Mouse (Mus musculus): ENCODE data around the gene Poc1b.
"Not testable (repeated sequence)": the region's sequence is repeated elsewhere in the genome, so short reads cannot be mapped to it uniquely, and the experiment has no call there.

Poc1b gene

GRCm38 (mm10) chr10:99190798-99191197 is 84.0 kb downstream of the Poc1b start:
- peak; percentile 41 to 65 for DNase-seq (ENCODE audit: low read depth in 2 of 2, low spot score in 2 of 2)

- no peak for DNase-seq (ENCODE audit: low read depth in 2 of 2, low spot score in 2 of 2)
These were observed 87.7 kb downstream of the Poc1b start for GRCm38 (mm10) chr10:99194451-99195055.

GRCm38 (mm10) chr10:99196556-99196955 is 89.7 kb downstream of the Poc1b start:
- DNase-seq (ENCODE audit: low read depth in 2 of 2, low spot score in 2 of 2) = no peak

- no peak for DNase-seq (ENCODE audit: low read depth in 2 of 2, low spot score in 2 of 2)
These were observed 90.3 kb downstream of the Poc1b start for GRCm38 (mm10) chr10:99197125-99197524.

GRCm38 (mm10) chr10:99197607-99198305 is 90.9 kb downstream of the Poc1b start:
- no peak for DNase-seq (ENCODE audit: low read depth in 2 of 2, low spot score in 2 of 2)

GRCm38 (mm10) chr10:99198946-99199345 is 92.1 kb downstream of the Poc1b start:
- peak in 1 of 2 experiments; percentile 13 for DNase-seq (ENCODE audit: low read depth in 2 of 2, low spot score in 2 of 2)

GRCm38 (mm10) chr10:99200944-99201343 is 94.1 kb downstream of the Poc1b start:
- DNase-seq (ENCODE audit: low read depth in 2 of 2, low spot score in 2 of 2) = no peak

DNA sequence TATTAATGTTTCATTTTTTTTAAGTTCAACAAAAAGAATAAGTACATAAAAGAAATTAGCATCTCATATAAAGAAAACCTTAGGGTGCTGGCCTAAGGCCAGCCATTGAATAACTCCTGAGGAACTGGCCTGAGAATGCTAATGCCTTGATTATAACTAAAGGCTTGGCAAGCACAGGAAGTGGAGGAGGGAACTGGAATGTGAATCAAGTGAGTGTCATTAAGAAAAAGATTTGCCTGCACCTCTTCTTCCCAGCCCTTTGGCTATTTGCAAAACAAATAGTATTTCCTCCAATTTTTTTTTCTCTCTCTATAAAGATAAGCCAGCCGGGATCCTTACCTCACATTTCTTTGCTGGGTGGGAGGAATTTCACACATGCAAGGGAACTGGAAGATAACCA is 95.0 kb downstream of the Poc1b start:
- no peak for DNase-seq (ENCODE audit: low read depth in 2 of 2, low spot score in 2 of 2)

DNA sequence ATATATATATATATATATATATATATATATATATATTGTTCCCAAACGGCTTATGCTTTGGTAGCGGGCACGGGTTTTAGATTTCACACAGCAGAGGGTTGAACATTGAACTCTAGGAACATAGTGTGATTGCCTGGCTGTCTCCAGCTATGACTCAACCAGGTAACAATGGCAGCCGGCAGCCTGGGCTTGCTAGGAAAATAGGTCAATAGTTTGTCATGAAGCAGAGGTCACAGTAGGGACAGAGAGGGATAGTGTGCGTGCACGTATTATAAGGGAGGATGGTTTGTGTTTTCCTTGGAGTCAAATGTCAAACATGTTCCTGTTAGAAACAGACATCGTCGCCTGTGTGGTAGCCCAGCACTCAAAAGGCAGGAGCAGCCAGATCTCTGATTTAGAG is 95.5 kb downstream of the Poc1b start:
- DNase-seq (ENCODE audit: low read depth in 2 of 2, low spot score in 2 of 2) = no peak

DNA sequence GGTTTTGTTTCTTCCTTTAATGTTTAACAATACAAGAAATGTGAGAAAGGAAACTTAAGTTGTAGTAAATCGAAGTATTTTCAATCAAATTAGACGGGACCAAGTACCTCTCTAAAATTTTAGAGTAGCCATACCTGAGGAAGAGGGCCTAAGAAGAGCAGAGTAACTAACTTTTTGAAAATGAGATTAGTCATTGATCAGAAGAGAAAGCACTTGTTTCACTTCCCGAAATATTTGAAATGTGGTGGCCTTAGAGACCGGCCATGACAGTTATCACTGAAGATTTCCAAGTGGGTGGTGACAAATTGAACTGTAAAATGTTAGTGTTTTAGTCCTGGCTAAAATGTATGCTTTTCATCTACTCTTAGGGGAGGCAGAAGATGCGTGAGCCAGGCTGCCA is 96.3 kb downstream of the Poc1b start:
- no peak for DNase-seq (ENCODE audit: low read depth in 2 of 2, low spot score in 2 of 2)

DNA sequence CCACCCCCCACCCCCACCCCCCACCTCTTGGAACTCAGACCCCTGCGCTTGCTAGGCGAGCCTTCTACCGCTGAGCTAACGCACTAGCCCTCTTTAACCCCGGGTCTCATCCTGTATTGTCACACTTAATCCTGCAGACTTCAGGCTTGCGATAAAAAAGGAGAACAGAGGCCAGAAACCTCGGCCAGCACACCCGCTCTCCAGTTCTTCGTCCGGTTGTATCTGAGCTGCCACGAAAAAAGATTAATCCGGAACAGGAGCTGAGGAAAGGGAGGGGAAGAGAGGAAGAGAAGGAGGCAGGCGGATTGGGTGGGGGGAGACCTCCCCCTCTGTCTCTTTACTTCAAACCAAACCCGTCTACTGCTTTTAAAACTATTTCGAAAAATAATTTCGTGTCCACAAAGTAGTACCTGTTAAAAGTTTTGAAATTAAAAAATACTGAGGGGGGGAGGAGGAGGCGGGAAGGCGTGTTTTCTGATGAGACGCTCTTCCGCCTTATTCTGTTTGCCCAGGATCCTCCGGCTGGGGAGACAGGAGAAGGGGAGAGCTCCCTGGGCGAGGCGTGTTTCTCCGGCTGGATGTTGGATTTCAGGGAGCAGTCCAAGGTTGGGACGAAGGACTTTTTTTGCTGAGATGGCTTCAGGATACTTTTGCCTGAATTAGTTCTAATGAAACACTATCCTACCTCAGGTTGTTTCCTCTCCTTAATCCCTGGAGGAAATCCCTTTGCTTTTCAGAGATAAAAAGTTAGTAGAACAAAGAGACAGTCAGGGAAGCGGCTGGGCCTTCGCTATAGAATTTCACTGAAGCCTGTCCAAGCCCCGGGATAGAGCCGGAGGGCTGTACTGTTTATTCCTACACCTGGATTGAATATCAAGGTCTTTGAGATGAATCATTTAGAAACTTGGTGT is 97.0 kb downstream of the Poc1b start:
- DNase-seq (ENCODE audit: low read depth in 2 of 2, low spot score in 2 of 2) = no peak

DNA sequence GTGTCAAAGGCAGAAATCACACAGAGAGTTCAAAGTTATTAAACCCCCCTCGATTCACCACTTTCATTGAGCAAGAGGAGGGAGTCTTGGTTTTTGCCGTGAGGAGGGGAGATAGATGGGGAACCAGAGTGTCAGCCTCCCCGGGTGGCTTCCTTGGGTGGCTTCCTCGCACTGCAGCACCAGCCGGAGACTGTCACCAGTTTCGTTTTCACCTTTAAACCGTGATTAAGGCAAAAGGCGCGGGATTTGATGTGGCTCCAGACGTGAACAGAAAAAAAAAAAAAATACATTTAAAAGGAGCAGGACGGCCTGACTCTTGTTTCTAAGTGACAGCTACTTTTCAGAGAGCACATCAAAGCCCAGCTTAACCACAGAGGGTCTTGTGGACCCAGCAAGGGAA is 97.7 kb downstream of the Poc1b start:
- peak; percentile 50 to 58 for DNase-seq (ENCODE audit: low read depth in 2 of 2, low spot score in 2 of 2)

- DNase-seq (ENCODE audit: low read depth in 2 of 2, low spot score in 2 of 2) = no peak
These were observed 100.3 kb downstream of the Poc1b start for GRCm38 (mm10) chr10:99207121-99207520.

GRCm38 (mm10) chr10:99209146-99209800 is 102.4 kb downstream of the Poc1b start:
- no peak for DNase-seq (ENCODE audit: low read depth in 2 of 2, low spot score in 2 of 2)

DNA sequence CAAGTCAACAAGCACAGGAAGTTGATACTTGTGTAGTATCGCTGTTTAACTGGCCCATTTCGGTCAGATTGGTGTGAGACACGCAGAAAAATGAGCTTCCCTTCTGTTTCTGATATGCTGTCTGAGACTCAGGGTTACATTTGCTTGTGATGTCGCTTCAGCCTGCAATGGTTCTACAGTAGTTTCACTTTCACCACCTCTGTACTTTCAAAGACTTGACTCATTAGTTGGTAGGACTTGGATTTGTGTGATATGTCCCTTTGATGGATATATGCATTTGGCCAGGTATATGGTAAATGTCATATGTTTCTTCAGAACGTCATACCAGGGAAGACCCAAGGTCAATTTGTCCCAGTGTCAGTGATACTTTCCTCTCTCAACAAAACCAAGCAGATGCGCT is 104.2 kb downstream of the Poc1b start:
- DNase-seq (ENCODE audit: low read depth in 2 of 2, low spot score in 2 of 2) = no peak

GRCm38 (mm10) chr10:99211503-99212265 is 104.8 kb downstream of the Poc1b start:
- no peak for DNase-seq (ENCODE audit: low read depth in 2 of 2, low spot score in 2 of 2)

DNA sequence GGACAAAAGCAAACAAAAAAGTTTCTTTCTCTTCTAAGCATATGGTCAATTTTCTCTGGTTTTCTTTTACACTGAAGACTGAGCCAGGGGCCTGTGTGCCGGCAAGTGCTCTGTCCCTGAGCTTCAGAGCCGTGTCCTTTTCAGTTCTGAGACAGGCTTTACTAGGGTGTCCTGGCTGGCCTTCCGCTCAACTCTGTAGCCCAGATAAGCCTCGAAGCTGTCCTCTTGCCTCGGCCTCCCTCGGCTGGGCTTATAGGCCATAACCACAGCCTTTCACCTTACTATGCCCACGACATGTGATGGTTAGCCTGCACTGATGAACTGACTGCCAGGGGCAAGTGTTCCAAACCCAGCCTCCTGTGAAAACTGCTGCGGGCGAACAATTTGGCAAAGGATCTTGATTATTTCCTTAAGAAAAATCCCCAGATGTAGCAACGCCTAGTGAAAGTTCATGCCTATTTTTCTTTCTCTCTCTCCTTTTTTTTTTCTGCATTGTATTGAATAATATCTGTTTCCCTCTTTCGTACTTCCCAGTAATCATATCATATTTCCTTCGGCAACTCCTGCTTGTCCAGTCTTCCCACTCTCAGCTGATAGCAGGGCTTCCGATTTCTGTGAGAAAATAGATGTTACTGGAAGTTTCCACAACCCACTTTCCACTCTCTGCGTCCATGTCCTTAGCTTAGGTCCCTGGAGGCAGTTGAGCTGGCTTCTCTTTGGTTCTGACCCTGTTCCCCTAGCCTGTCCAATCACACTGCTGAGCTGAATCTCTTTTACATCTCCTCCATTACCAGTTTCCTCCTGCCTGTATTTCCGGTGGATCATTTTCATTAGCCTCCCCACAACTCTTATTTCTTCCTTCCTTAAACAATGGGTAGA is 107.8 kb downstream of the Poc1b start:
- no peak for DNase-seq (ENCODE audit: low read depth in 2 of 2, low spot score in 2 of 2)

DNA sequence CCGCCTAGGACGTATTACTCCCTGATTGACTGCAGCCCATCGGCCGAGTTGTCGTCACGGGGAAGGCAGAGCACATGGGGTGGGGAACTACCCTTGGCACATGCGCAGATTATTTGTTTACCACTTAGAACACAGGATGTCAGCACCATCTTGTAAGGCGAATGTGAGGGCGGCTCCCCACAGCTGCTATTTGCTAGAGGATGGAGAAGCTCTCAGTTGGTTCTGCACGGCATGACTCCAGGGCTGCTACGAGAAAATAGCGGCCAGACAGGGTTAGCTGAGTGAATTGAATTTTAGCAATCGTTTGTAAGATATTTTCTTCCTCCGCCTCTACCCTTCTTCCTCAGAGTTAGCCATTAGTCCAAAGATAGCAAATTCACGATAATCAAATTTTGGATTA is 109.7 kb downstream of the Poc1b start:
- not testable (repeated sequence) for DNase-seq (ENCODE audit: low read depth in 2 of 2, low spot score in 2 of 2)

- DNase-seq (ENCODE audit: low read depth in 2 of 2, low spot score in 2 of 2) = no peak
These were observed 114.7 kb downstream of the Poc1b start for GRCm38 (mm10) chr10:99221540-99221939.

- DNase-seq (ENCODE audit: low read depth in 2 of 2, low spot score in 2 of 2) = no peak
These were observed 115.9 kb downstream of the Poc1b start for GRCm38 (mm10) chr10:99222726-99223125.

Data from CD8-positive naive resting alpha-beta T cell, adult 2 months (primary cell).